Mouse (Mus musculus): Measurements from ENCODE around the gene Ppif. TPM values are rescaled to one million over a fixed set of nuclear protein-coding genes. Genes with fewer than 3 reads are reported as not detected.
A peak's percentile ranks its signal among the peaks of the same experiment; 100 is the strongest.

Gene Ppif
- 10 to 100 TPM; 35.7 to 39.2 TPM for total RNA-seq (2021)
- long read RNA-seq, experiment 1, transcript Ppif-201 (6 exons, 1,549 nt) = major isoform, 100 of 109 reads
- long read RNA-seq, experiment 1, partial matches to known transcripts = 3 of 109 reads
- long read RNA-seq, experiment 1, other reads (novel, unspliced or antisense) = 5 of 109 reads
- long read RNA-seq, experiment 2, transcript Ppif-201 (6 exons, 1,549 nt) = major isoform, 86 of 90 reads
- long read RNA-seq, experiment 2, partial matches to known transcripts = 1 of 90 reads
- long read RNA-seq, experiment 2, other reads (novel, unspliced or antisense) = 3 of 90 reads

DNA sequence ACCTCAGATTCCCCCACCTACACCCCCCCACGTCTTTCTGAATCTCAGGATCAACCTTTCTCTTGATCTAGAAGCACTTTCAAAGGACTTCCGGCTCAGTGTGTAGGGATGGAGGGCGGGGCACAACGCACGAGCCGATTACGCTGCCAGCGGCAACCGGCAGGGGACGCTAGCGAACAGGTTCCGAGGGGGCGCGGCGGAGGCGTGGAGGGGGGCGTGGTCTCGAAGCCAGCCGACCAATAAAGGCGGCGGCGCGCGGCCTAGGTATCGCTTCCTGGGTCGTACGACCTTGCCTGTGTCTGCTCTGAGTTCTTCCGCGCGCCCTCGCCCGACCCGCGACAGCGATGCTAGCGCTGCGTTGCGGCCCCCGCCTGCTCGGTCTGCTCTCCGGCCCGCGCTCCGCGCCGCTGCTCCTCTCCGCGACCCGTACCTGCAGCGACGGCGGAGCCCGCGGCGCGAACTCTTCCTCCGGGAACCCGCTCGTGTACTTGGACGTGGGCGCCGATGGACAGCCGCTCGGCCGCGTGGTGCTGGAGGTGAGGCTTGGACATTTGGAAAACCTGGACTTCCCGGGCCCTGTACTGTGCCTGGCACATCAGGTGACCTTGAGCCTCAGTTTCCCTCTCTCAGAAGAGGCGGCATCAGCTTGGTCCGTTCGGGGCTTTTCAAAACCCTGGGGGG lies at the start of gene Ppif:
Gene Ppif (plus strand): TSS at position 267 of the 681 bp plus-strand sequence.
- peak; percentile 99 for DNase-seq

DNA sequence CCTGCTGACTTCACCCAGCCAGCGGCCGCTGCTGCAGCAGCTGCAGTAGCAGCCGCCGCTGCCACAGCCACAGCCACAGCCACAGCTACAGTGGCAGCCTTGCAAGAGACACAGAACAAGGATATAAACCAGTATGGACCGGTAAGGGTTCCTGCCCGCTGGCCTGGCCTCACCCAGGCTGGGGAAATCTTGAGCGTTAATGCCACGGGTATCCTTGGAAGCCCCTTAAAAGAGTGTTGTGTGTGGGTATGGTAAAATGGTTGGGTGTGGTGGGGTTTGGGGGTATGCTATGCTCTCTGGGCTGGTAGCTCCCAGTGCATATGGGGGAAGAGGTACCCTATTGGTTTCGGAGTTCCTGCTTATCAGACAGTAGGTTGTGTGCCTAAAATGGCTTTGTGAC lies 48.2 kb upstream of the Ppif start:
- DNase-seq = no peak

DNA sequence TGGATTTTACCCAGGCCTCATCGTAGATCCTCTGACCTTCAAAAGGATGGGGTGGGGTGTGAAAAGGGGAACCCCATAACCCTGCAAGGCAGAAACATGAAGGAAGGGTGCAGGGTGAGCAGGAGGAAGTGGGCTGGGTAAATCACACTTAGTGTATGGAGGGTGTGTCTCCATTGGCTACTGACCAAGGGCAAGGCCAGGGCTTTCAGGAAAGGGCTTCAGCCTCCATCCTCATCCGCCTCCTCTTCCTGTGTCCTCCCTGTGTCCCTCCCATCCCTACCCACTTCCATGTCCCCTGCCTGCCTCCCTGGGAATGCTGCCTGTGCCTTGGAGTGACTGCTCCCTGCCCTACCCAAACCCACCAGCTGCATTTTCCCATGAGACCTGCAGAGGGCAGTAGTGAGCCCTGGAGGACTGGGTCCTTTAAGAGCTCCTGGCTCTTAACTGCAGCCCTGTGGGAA lies 47.8 kb upstream of the Ppif start:
- peak; percentile 50 for DNase-seq

DNA sequence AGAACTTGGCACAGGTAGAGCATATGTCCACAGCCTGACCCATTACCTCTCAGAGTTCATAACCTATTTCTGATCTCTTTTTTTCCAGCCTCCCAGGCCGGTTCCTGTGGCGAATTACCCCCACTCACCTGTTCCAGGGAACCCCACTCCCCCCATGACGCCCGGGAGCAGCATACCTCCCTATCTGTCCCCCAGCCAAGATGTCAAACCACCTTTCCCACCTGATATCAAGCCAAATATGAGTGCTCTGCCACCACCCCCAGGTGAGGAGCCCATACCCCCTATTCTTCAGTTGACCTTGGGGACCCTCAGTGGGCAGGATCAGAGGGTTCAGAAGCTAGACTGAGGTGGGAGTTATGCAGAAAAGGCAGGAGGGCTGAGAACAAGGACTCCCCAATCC lies 42.8 kb upstream of the Ppif start:
- DNase-seq = no peak

DNA sequence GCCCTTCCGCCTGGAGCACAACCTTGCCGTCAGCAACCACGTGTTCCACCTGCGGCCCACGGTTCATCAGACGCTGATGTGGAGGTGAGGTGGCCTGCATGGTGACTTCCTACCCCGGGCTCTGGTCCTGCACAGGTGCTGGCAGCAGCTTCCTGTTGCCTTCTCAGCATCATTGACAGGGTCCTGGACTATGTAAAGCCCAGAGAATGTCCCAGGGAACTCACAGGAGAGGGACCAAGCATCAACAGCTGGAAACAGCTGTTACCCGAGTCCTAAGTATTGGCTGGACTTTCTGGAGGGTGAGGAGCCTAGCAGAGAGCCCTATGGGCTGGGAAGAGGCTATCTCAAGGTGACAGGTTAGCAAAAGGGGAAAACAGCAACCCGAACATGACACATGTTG lies 42.0 kb upstream of the Ppif start:
- no peak for DNase-seq

DNA sequence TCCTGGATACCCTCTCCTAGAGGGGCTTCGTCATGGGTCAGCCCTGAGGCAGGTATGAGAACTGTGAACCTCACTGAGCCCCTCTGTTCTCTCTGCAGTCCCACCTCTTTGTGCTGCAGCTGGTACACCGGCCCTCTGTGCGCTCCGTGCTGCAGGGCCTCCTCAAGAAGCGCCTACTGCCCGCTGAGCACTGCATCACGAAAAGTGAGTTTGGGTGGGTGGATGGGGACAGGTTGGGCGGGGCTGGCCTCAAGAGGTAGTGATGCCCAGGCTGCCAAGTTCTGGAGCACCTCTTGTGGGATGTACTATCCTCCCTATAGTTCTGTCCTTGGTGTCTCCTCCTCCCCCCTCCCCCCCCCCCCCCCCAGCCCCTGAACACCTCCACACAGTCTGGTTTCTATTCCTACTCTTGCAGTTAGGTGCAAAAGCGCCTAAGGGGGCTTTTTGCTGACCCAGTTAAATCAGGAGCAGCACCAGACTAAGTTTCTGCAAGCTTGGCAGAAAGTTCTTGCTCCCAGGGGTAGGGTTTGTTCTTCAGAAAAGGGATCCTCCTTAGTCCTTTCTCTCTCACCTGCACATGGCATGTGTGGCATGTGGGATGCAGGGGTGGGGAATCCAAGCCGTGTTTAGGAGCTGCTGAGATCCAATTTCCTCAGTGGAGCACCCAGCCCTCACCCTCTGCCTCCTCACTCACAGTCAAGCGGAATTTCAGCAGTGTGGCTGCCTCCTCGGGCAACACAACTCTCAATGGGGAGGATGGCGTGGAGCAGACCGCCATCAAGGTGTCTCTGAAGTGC lies 39.4 kb upstream of the Ppif start:
- DNase-seq = no peak

DNA sequence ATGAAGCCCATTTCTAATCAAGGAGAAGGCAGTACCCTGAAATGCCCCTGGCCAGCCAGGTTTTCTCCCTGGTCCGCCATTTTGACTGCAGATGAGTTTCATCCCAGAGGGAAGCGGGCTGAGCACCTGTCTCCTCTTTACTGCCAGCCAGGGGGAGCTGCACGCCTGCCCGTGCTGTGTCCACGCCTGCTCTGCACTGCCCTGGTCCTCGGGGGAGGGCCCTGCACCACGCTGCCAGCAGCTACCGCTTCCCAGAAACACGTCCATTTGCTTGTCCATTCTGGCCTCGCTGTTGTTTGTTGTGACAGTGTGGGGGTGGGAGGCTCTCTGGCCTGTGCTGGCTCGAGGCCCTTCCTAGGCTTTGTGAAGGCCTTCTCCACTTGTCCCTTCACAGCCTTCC lies 33.3 kb upstream of the Ppif start:
- DNase-seq = no peak

DNA sequence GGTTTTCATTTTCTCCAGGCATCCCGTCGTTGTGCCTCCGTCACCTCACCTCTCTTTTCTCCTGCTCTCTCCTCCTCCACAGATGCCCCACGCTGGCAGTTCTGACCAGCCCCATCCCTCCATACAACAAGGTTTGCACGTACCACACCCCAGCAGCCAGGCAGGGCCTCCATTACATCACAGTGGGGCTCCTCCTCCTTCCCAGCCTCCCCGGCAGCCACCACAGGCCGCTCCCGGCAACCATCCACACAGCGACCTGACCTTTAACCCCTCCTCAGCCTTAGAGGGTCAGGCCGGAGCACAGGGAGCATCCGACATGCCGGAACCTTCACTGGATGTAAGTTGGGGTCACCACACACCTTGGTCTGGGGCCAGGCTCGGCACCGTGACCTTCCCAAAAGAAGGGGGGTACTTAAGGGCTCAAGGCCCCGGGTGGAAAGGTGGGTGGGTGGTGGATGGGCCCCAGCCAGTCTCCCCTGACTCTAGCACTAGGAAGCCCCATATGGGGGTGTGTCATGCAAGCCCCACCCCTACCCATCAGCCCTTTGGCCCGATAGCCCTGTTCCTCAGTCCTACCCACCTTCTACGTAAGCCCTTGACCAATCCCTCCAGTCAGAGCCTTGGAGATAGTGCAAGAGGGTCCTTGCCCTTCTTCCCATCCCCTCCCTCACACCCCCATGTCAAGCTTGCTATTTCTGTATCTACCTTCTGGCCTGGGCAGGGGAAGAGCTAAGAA lies 32.6 kb upstream of the Ppif start:
- DNase-seq = no peak

DNA sequence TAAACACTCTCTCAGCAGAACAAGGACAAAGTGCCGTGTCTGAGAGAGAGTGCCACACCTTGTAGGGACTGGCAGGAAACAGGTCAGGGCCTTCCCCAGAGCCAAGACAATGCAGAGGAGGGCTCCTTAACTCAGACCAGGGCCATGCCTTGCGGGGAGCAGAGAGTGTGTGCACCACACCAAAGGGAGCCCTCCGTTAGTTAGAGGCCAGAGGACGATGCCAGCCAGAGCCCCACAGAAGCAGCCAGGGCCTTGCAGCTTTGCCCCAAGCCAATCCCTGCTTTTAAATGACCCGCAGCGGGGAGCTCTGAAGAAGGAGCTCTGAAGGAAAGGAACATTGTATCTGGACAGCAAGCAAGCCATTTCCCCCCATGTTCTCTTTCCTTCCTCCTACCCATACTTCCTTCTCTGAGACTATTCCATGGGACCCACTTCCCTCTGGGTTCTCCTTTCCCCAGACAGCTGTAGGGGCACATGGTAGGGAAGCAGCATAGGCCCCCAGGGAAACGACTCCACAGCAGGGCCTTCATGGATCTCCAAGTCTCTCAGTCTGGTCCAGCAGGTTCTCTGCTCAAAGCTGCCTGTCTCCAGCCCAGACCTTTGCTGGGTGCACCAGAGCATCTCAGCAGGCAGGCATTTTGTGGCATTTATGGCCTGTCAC lies 30.2 kb upstream of the Ppif start:
- DNase-seq = no peak

DNA sequence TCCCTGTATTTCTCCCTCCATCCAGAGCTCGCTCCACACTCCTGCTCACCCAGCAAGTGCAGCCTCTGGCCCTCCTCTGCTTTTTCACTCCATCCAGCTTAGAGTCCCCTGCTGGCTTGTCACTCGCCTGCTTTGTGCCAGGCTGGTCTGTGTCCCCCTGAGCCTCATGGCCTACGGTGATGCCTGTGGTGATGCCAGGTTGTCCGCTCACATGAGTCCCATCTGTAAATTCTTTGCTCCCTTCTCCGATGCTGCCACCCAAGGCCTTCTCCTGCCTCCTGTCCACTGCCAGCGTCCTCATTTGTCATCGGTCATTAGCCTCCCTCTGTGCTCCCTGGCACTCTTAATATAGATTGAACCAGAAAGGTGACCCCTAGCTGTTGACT lies 29.7 kb upstream of the Ppif start:
- no peak for DNase-seq

DNA sequence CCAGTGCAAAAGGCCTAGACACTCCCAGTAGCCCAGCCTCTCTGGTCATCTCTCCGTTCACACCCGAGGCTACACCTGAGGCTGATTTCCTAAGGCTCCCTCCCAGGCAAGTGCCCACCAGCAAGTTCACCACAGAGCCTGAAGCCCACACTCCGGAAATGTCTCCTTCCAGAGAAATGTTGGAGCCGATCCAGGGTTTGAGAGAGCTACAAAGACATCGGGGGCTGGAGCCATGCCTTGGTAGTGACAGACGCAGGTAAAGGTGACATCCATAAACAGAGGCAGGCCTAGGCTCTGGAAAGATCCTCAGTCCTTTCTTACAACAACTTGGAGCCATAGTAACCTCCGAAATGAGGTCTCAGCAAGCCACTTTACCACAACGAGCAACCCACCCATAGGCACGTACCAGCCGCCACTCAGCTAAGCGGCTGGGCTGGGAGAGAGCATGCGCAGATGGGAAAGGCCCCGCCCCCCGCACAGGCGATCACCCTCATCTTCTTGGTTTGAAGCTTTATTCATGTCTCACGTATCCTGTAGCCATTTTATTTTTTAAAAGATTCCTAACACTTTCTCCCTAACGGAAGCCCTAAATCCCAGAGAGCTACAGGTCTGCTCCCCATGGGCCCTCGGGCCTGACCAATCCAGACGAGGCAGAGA lies 28.5 kb upstream of the Ppif start:
- DNase-seq = no peak

DNA sequence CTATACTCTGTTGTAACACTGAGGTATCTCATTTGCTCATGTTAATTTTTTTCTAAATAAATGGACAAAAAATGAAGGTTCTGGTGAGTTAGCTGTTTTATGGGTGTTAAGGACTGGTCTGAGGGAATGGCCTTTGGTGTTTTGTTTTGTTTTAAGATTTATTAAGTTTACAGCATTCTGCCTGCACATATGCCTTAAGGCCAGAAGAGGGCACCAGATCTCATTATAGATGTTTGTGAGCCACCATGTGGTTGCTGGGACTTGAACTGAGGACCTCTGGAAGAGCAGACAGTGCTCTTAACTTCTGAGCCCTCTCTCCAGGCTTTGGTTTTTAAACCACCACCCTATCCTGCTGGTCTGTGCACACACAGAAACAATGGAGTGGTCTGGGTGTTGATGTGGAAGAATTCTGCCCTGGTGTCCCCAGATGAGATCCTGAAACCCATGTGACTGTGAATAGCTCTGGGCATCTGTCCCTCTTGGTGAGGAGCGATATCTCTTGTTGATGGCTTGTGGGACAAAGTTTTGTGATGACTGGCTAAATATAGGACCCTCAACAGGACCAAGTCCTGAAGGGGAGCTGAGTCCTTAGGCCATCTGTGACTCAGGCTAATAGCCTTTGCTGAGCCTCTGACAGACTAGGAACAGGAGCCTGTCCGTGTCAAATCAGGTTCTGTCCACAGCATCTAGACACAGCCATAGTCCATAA lies 27.1 kb upstream of the Ppif start:
- no peak for DNase-seq

DNA sequence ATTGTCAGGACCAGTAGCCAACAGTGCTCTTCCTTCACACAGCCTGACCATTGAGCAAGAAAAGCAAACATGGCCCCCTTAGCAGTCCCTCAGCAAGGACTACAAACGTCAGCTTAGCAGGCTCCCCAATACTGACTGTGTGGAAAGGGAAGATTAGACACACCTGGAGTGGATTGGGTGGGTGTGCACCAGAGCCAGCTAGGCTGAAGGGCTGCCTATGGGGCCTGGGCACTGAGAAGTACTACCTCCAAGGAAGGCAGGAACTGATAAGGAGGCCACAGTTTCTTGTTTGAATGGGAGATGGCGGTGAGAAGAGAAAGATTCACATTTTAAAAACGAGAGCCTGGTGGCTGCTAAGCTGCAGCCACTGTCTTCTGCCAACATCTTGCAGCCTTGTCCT lies 26.4 kb upstream of the Ppif start:
- DNase-seq = no peak

DNA sequence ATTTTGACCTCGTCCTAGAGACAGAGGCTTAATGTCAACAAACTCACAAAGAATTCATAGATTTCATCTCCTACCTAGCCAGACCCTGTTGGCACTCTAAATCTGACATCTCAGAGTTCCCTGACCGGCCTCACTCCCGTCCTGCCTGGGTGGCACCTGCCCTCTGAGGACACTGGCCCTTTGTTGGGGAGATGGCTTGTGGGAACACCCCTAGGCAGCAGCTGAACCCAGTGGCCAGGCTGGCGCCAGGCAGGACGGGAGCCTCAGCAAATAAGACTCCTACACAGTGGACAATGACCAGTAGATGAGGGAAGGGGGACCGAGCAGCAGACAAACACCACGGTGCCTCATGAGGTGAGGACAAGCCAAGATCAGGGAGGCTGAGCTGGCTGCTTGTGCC lies 14.3 kb upstream of the Ppif start:
- no peak for DNase-seq

DNA sequence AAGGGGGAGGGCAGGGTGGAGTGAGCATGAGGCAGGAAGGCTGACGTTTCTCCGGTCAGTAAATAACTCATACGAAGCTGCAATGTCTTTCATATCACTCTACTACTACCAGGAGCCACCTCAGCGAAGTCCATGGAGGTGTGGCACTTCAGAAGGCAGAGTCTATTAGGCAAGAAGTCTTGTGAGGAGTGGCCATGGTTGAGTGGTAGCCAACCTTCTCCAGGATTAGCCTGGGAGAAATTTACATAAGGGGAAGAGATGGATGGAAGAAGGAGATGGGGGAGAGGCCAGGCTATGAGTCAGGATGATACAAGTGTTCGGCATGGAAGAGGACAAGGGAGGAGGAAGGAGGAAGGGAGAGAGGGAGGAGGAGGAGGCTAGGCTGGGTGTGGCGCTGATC lies 11.9 kb upstream of the Ppif start:
- no peak for DNase-seq

DNA sequence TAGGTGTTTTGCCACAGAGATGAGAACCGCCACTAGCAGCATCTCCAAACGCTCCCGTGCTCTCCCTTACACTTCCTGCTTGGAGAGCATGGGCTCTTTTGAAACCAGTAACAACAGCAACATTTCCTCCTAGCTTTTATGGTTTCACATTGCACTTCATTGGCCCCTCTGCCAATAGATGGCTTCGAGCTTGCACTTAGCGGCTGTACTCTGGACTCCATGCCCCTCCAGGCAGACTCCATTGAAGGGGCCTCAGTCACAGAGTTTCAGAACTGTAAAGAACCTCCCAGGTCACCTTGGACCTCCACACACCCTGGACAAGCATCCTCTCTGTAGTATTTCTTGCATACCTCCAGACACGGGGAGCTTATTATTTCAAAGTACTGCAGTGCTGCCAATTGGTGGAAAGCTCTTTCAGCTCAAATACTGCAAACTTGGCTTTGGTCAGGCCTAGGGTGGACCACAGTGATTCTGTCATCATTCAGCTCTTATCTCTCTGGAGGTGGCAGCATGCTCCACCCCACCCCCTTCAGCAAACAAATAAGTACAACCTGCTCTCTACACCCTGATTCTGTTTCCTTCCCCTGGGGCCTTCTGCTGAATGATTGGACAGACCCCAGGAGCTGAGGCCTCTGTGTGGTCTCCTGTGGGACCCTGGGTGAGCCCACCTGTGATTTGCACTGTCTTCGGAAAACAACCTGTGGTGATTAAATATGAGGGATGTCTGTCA lies 7.6 kb upstream of the Ppif start:
- no peak for DNase-seq

DNA sequence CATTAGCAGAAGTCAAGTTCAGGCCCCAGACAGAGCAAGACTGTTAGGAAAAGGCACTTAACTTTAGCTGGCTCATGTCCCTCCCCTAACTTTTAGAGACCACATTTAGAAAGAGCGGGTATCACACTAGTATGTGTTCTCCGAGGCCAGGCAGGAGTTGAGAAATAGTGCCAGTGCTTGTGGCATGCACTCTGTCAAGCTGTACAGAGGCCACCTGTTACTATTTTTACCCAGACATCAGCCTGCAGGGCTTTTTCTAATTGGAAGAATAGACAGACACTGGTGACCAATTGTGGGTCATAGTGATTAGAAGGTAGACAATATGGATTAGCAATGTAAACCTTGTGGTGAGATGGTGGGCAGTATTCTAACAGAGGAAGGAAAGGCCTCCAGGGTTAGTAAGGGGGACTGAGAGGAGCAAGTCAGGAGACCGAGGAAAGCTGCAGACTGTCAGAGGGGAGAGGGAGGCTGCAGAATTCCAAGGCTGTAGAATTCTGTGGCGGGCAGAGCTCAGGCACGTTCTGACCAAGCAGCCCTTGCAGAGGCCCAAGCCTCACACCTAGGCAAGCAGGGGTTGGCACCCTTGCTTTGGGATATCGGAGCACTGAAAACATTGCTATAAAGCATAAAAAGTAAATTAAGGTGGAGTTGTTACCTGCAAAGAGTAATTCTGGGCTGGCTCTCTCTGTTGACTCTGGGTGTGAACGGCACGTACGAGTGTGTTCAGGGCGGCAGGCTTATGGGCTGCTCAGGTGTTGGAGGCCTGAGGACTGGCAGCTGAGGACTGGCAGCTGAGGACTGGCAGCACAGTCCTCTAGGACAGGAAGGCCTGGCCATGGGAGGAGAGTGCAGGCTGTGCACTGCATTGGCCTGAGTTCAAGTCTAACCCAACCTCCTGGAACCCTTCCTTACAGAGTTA lies 6.7 kb upstream of the Ppif start:
- no peak for DNase-seq

DNA sequence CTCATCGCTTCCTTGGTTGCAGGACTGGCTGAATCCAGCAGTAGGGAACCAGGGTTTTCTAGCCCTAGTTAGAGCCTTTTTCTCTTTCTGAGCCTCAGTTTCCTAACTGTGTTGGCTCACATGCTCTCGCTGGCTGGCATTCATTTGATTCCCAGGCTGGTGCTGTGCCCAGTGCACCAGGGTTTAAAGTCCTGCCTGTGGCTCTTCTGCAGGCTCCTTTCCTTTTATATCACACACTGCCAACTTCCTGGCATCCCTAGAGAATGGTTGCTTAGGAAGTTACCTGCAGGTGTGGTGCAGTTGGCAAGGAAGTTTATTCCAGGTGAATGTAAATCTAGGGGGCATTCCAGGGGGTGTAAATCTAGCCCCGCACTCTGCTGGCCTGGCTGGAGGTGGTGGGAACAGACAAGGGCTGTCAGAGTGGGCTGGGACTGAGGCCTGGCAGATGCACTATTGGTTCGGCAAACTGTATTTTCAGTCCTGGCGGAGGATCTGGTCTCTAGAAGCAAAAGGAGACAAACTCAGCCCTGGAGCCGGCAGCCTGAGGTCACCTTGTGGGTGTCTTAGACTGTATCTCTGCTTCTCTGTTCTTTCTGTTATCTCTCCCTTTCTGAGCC lies 575 bp upstream of the Ppif start:
- DNase-seq = no peak

DNA sequence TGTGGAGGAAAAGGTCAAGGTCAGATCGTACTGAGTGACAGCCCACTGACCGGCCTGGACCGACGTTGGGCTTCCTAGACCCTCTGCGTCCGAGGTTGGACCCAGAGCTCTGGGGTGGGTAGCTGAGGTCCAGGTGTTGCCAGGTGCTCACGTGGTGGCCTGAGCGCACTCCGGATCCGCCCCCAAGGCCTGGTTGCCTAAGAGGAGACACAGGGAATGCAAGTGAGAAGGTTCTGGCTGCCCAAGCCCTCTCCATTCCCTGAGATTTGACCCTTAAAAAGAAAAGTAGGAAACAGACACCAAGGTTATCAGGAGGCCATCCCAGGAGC lies 579 bp downstream of the Ppif start:
- no peak for DNase-seq
